Mouse (Mus musculus): ENCODE data around the gene Prkch.

GRCm38 (mm10) chr12:73610831-73611370 lies 26.3 kb downstream of the Prkch start:
- no peak for TF ChIP-seq CTCF (IDR thresholded peaks at IDR 0.05; ENCODE audit: low read depth)
- no peak for TF ChIP-seq EP300 (IDR thresholded peaks at IDR 0.05; ENCODE audit: low read depth)
